Mouse (Mus musculus) embryonic facial prominence, embryonic 12.5 days (tissue): Measurements from ENCODE around the gene Rbmxl2. TPM values are rescaled to one million over a fixed set of nuclear protein-coding genes. Genes with fewer than 3 reads are reported as not detected.

Experiments
- ATAC-seq: fragments of 200-750 bp; cut with Nextera tagmentation; 2 replicates; pipeline ENCODE4 v1.8.0; 2017; ENCODE audit not compliant: insufficient number of reproducible peaks, insufficient read depth, low FRiP score, low TSS enrichment
- H3K27ac ChIP-seq: fragments of 300-500 bp; sonication (generic); 2 replicates; pipeline ENCODE4 v1.5.1; 2016; ENCODE audit warnings: mild to moderate bottlenecking
- H3K27me3 ChIP-seq: fragments of 300-500 bp; sonication (generic); 2 replicates; pipeline ENCODE4 v1.6.1; 2016; ENCODE audit warnings: mild to moderate bottlenecking, moderate library complexity
- H3K36me3 ChIP-seq: fragments of 300-500 bp; sonication (generic); 2 replicates; pipeline ENCODE4 v1.6.1; 2016; ENCODE audit warnings: mild to moderate bottlenecking
- H3K4me1 ChIP-seq: fragments of 300-500 bp; sonication (generic); 2 replicates; pipeline ENCODE4 v1.6.1; 2016
- H3K4me2 ChIP-seq: fragments of 300-500 bp; sonication (generic); replicated peaks from 2 replicates; pipeline ENCODE4 v1.6.1; 2016; ENCODE audit warnings: mild to moderate bottlenecking, moderate library complexity
- H3K4me3 ChIP-seq: fragments of 300-500 bp; sonication (generic); 2 replicates; pipeline ENCODE4 v1.5.1; 2016; ENCODE audit warnings: mild to moderate bottlenecking
- H3K9ac ChIP-seq: fragments of 300-500 bp; sonication (generic); 2 replicates; pipeline ENCODE4 v1.6.1; 2016; ENCODE audit warnings: mild to moderate bottlenecking, moderate library complexity
- H3K9me3 ChIP-seq: fragments of 300-500 bp; sonication (generic); 2 replicates; pipeline ENCODE4 v1.6.1; 2016; ENCODE audit warnings: mild to moderate bottlenecking, moderate library complexity
- WGBS: fragments of 180-500 bp; shearing (Covaris S2); methylation state at CpG from one replicate; pipeline ENCODE4 v1.1.7; 2016; 5-methylcytosine and 5-hydroxymethylcytosine counted together
- polyA plus RNA-seq: library from polyadenylated mRNA; unstranded; fragments of >200 nt; fragmentation: Nextera tagmentation; extraction: Ambion mirVana; gene quantifications from 2 replicates; pipeline ENCODE4 v1.2.1, GENCODE M21; 2016

Rbmxl2 gene
- polyA plus RNA-seq, 1 experiment from 2014 or later, result not detected

DNA sequence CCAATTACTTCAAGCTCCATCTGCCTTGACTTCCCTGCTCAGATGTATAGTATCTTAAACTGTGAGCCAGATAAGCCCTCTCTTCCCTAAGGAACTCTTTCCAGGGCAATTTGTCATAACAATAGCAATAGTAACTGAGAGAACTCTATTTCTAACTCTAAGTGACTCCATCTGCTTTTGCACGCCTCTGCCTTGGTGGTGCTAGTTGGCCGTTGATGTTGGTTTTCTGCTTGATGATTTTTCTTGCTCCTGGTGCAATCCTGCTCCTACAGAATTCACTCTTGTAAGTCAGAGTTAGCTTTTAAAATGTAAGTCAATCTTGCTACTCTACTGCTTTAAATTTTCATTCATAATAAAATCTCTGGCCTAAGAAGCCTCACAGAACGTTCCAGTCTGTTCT lies 44.1 kb downstream of the Rbmxl2 start:
- Histone ChIP-seq H3K9ac (no peak overlapping the region), H3K4me1 (no peaks in the 10 kb centered on the region), H3K27ac (no peak overlapping the region), H3K4me3 (no peak overlapping the region), H3K9me3 (no peaks in the 10 kb centered on the region), H3K27me3 (no peaks in the 10 kb centered on the region), H3K4me2 (no peak overlapping the region), H3K36me3 (no peaks in the 10 kb centered on the region)
- no peak for ATAC-seq
- WGBS, result 89% methylated on average over 3 of the region's 3 CpGs

DNA sequence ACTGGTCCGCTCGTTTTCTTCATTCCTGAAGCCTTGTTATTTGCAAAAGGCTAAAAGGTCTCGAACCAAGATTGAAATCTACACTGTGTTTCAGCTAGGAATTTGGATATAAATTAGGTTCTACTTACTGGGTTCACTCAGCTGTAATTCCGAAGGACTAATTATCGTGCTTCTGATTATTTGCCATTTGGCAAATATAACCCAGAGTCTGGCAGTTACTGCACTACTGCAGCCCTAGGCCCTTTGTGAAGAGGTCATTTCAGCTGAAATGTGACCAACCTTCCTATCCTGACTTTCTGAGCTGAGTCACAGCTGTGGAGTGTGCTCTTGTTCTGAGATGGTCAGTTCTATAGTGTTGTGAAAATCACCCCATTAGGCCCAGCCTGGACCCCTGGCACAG lies 50.7 kb downstream of the Rbmxl2 start:
- no peak for ATAC-seq
- no peaks in the 10 kb centered on the region for H3K9me3 ChIP-seq
- no peak overlapping the region for H3K9ac ChIP-seq
- no peaks in the 10 kb centered on the region for H3K4me1 ChIP-seq
- H3K4me3 ChIP-seq, result no peak overlapping the region
- H3K4me2 ChIP-seq, result no peak overlapping the region
- H3K27ac ChIP-seq, result no peak overlapping the region
- H3K27me3 ChIP-seq, result no peaks in the 10 kb centered on the region
- 73% methylated on average over 5 of the region's 5 CpGs for WGBS
- H3K36me3 ChIP-seq, result no peaks in the 10 kb centered on the region

Other genes starting within 250 kb of the Rbmxl2 start
- gene Olfr6, start 245.5 kb upstream of the Rbmxl2 start, polyA plus RNA-seq, result not detected in 2 replicates
- not detected in 2 replicates for gene Olfr711, start 234.0 kb upstream of the Rbmxl2 start, polyA plus RNA-seq
- not detected in 2 replicates for gene Olfr2, start 203.4 kb upstream of the Rbmxl2 start, polyA plus RNA-seq
- gene Olfr713, start 178.3 kb upstream of the Rbmxl2 start, polyA plus RNA-seq, result not detected in 2 replicates
- gene Olfr714, start 138.5 kb upstream of the Rbmxl2 start, polyA plus RNA-seq, result not detected in 2 replicates
- gene Olfr17, start 116.2 kb upstream of the Rbmxl2 start, polyA plus RNA-seq, result not detected in 2 replicates
- gene Olfr715b, start 99.1 kb upstream of the Rbmxl2 start, polyA plus RNA-seq, result not detected in 2 replicates
- not detected in 2 replicates for gene Olfr715, start 78.4 kb upstream of the Rbmxl2 start, polyA plus RNA-seq
- gene Olfr716, start 71.1 kb upstream of the Rbmxl2 start, polyA plus RNA-seq, result not detected in 2 replicates
- not detected in 2 replicates for gene Nlrp14, start 42.5 kb upstream of the Rbmxl2 start, polyA plus RNA-seq
- gene Syt9, start 161.3 kb downstream of the Rbmxl2 start, polyA plus RNA-seq, result 5.0 and 6.2 TPM in 2 replicates